Mouse (Mus musculus): ENCODE data around the gene Ptprd. TPM values are rescaled to one million over a fixed set of nuclear protein-coding genes. Genes with fewer than 3 reads are reported as not detected.
A peak's percentile ranks its signal among the peaks of the same experiment; 100 is the strongest.
"Not testable (repeated sequence)": the region's sequence is repeated elsewhere in the genome, so short reads cannot be mapped to it uniquely, and the experiment has no call there.

Gene Ptprd
- polyA plus RNA-seq, 1 experiment from 2014 or later: 30.4 TPM

DNA sequence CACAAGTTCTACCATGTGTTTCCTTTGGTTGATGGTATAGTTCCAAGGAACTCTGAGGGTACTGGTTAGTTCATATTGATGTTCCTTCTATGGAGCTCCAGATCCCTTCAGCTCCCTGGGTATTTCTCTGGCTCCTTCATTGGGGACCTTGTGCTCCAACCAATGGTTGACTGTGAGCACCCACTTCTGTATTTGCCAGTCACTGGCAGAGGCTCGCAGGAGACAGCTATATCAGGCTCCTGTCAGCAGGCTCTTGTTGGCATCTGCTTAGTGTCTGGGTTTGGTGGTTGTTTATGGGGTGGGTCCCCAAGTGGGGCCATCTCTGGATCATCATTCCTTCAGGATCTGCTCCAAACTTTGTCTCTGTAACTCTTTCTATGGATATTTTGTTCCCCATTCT lies 414.4 kb downstream of the Ptprd start:
- not testable (repeated sequence) for H3K27me3 ChIP-seq (ENCODE audit: control insufficient read depth, insufficient read depth, low read length); H3K4me1 ChIP-seq (ENCODE audit: control insufficient read depth, insufficient read depth, low read length); H3K4me2 ChIP-seq (replicated peaks; ENCODE audit: low read depth, low read length); H3K27ac ChIP-seq (ENCODE audit: low read length); H3K9me3 ChIP-seq (ENCODE audit: control insufficient read depth, low read depth, low read length); H3K36me3 ChIP-seq (ENCODE audit: control insufficient read depth, insufficient read depth, low read length); H3K4me3 ChIP-seq (ENCODE audit: low read depth, low read length); ATAC-seq (ENCODE audit: insufficient number of reproducible peaks, insufficient read depth, low FRiP score, low read depth); H3K9ac ChIP-seq (replicated peaks; ENCODE audit: low read depth, low read length)
- WGBS: 79% methylated on average over 1 of the region's 1 CpGs

GRCm38 (mm10) chr4:77777237-77777636 lies 434.5 kb downstream of the Ptprd start:
- H3K27ac ChIP-seq (ENCODE audit: low read length): no peak overlapping the region
- H3K4me3 ChIP-seq (ENCODE audit: low read depth, low read length): no peak overlapping the region
- no peaks in the 10 kb centered on the region for H3K27me3 ChIP-seq (ENCODE audit: control insufficient read depth, insufficient read depth, low read length)
- WGBS: 83% methylated on average over 2 of the region's 2 CpGs
- no peak overlapping the region for H3K9ac ChIP-seq (replicated peaks; ENCODE audit: low read depth, low read length)
- no peaks in the 10 kb centered on the region for H3K9me3 ChIP-seq (ENCODE audit: control insufficient read depth, low read depth, low read length)
- no peaks in the 10 kb centered on the region for H3K36me3 ChIP-seq (ENCODE audit: control insufficient read depth, insufficient read depth, low read length)
- no peaks in the 10 kb centered on the region for H3K4me1 ChIP-seq (ENCODE audit: control insufficient read depth, insufficient read depth, low read length)
- no peak overlapping the region for H3K4me2 ChIP-seq (replicated peaks; ENCODE audit: low read depth, low read length)
- no peak for ATAC-seq (ENCODE audit: insufficient number of reproducible peaks, insufficient read depth, low FRiP score, low read depth)

DNA sequence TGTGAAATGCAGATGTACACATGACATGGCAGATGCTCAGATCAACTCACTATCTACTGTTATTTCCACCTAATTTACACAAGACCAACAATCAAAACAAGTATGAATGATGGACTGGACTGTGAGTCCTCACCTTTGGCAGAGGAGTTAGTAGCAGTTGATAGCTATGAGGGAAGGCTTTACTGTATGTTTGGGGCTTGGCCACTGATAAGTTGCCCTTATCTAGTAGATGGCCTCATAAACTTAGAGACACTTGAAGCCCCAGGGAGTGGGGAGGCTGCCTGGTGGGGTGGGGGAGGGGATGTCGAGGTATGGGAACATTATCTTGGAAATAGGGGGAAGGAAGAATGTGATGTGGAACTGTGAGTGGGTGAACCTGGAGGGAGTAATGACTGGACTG lies 448.0 kb downstream of the Ptprd start:
- H3K4me1 ChIP-seq (ENCODE audit: control insufficient read depth, insufficient read depth, low read length): no peaks in the 10 kb centered on the region
- ATAC-seq (ENCODE audit: insufficient number of reproducible peaks, insufficient read depth, low FRiP score, low read depth): no peak
- 38% methylated on average over 1 of the region's 1 CpGs for WGBS
- H3K36me3 ChIP-seq (ENCODE audit: control insufficient read depth, insufficient read depth, low read length): no peaks in the 10 kb centered on the region
- H3K9me3 ChIP-seq (ENCODE audit: control insufficient read depth, low read depth, low read length): no peaks in the 10 kb centered on the region
- H3K4me2 ChIP-seq (replicated peaks; ENCODE audit: low read depth, low read length): no peak overlapping the region
- no peaks in the 10 kb centered on the region for H3K27me3 ChIP-seq (ENCODE audit: control insufficient read depth, insufficient read depth, low read length)
- H3K4me3 ChIP-seq (ENCODE audit: low read depth, low read length): no peak overlapping the region
- no peak overlapping the region for H3K27ac ChIP-seq (ENCODE audit: low read length)
- H3K9ac ChIP-seq (replicated peaks; ENCODE audit: low read depth, low read length): no peak overlapping the region

GRCm38 (mm10) chr4:77743391-77743790 lies 468.4 kb downstream of the Ptprd start:
- no peak overlapping the region for H3K4me3 ChIP-seq (ENCODE audit: low read depth, low read length)
- H3K36me3 ChIP-seq (ENCODE audit: control insufficient read depth, insufficient read depth, low read length): no peaks in the 10 kb centered on the region
- peak; percentile 49; the same call in 1 of the 2 replicates for ATAC-seq (ENCODE audit: insufficient number of reproducible peaks, insufficient read depth, low FRiP score, low read depth)
- no peaks in the 10 kb centered on the region for H3K27me3 ChIP-seq (ENCODE audit: control insufficient read depth, insufficient read depth, low read length)
- no peak overlapping the region for H3K27ac ChIP-seq (ENCODE audit: low read length)
- no peak overlapping the region for H3K9ac ChIP-seq (replicated peaks; ENCODE audit: low read depth, low read length)
- no peaks in the 10 kb centered on the region for H3K9me3 ChIP-seq (ENCODE audit: control insufficient read depth, low read depth, low read length)
- WGBS: 79% methylated on average over 2 of the region's 2 CpGs
- H3K4me2 ChIP-seq (replicated peaks; ENCODE audit: low read depth, low read length): no peak overlapping the region
- no peaks in the 10 kb centered on the region for H3K4me1 ChIP-seq (ENCODE audit: control insufficient read depth, insufficient read depth, low read length)

DNA sequence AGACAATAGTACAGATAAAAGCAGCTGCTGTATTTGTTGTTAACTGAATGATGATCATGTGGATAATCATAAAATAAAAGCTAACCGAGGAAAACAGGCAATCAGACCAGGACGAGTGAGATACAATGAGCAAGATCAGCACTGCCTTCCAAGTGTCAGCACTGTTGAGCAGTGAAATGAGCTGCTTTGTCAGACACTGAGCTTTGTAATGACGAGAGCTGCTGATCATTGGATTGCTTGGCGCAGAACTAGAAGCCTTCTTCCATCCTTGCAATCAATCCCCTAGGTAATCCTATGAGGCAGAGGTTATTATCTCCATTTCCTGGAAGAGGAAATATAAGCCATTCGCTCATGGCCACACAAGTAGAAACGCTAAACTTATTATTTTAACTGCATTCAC lies 489.9 kb downstream of the Ptprd start:
- WGBS: 65% methylated on average over 6 of the region's 6 CpGs

GRCm38 (mm10) chr4:77717792-77718191 lies 494.0 kb downstream of the Ptprd start:
- no peak overlapping the region for H3K9ac ChIP-seq (replicated peaks; ENCODE audit: low read depth, low read length)
- H3K27me3 ChIP-seq (ENCODE audit: control insufficient read depth, insufficient read depth, low read length): no peaks in the 10 kb centered on the region

More for the DNA sequence above, 489.9 kb downstream of the Ptprd start:
- H3K9me3 ChIP-seq (ENCODE audit: control insufficient read depth, low read depth, low read length): no peaks in the 10 kb centered on the region
- no peaks in the 10 kb centered on the region for H3K4me1 ChIP-seq (ENCODE audit: control insufficient read depth, insufficient read depth, low read length)
- ATAC-seq (ENCODE audit: insufficient number of reproducible peaks, insufficient read depth, low FRiP score, low read depth): no peak
- H3K36me3 ChIP-seq (ENCODE audit: control insufficient read depth, insufficient read depth, low read length): no peaks in the 10 kb centered on the region
- H3K4me3 ChIP-seq (ENCODE audit: low read depth, low read length): no peak overlapping the region
- no peak overlapping the region for H3K9ac ChIP-seq (replicated peaks; ENCODE audit: low read depth, low read length)
- no peak overlapping the region for H3K4me2 ChIP-seq (replicated peaks; ENCODE audit: low read depth, low read length)
- no peaks in the 10 kb centered on the region for H3K27me3 ChIP-seq (ENCODE audit: control insufficient read depth, insufficient read depth, low read length)
- H3K27ac ChIP-seq (ENCODE audit: low read length): no peak overlapping the region

GRCm38 (mm10) chr4:77710231-77710630 lies 501.5 kb downstream of the Ptprd start:
- no peak overlapping the region for H3K27ac ChIP-seq (ENCODE audit: low read length)
- no peaks in the 10 kb centered on the region for H3K36me3 ChIP-seq (ENCODE audit: control insufficient read depth, insufficient read depth, low read length)
- H3K4me2 ChIP-seq (replicated peaks; ENCODE audit: low read depth, low read length): no peak overlapping the region
- no peak overlapping the region for H3K9ac ChIP-seq (replicated peaks; ENCODE audit: low read depth, low read length)
- H3K4me3 ChIP-seq (ENCODE audit: low read depth, low read length): no peak overlapping the region
- no peaks in the 10 kb centered on the region for H3K27me3 ChIP-seq (ENCODE audit: control insufficient read depth, insufficient read depth, low read length)
- no peaks in the 10 kb centered on the region for H3K4me1 ChIP-seq (ENCODE audit: control insufficient read depth, insufficient read depth, low read length)
- no peaks in the 10 kb centered on the region for H3K9me3 ChIP-seq (ENCODE audit: control insufficient read depth, low read depth, low read length)
- 87% methylated on average over 2 of the region's 2 CpGs for WGBS
- ATAC-seq (ENCODE audit: insufficient number of reproducible peaks, insufficient read depth, low FRiP score, low read depth): no peak

More at GRCm38 (mm10) chr4:77717792-77718191, 494.0 kb downstream of the Ptprd start:
- Histone ChIP-seq H3K4me3 (ENCODE audit: low read depth, low read length) (no peak overlapping the region), H3K27ac (ENCODE audit: low read length) (no peak overlapping the region), H3K4me2 (replicated peaks; ENCODE audit: low read depth, low read length) (no peak overlapping the region), H3K9me3 (ENCODE audit: control insufficient read depth, low read depth, low read length) (no peaks in the 10 kb centered on the region), H3K4me1 (ENCODE audit: control insufficient read depth, insufficient read depth, low read length) (no peaks in the 10 kb centered on the region), H3K36me3 (ENCODE audit: control insufficient read depth, insufficient read depth, low read length) (no peaks in the 10 kb centered on the region)
- 46% methylated on average over 2 of the region's 2 CpGs for WGBS
- no peak for ATAC-seq (ENCODE audit: insufficient number of reproducible peaks, insufficient read depth, low FRiP score, low read depth)

GRCm38 (mm10) chr4:77698294-77698693 lies 513.5 kb downstream of the Ptprd start:
- Histone ChIP-seq H3K27ac (ENCODE audit: low read length) (no peak overlapping the region), H3K27me3 (ENCODE audit: control insufficient read depth, insufficient read depth, low read length) (no peaks in the 10 kb centered on the region), H3K4me2 (replicated peaks; ENCODE audit: low read depth, low read length) (no peak overlapping the region), H3K4me1 (ENCODE audit: control insufficient read depth, insufficient read depth, low read length) (no peaks in the 10 kb centered on the region), H3K9me3 (ENCODE audit: control insufficient read depth, low read depth, low read length) (no peaks in the 10 kb centered on the region), H3K9ac (replicated peaks; ENCODE audit: low read depth, low read length) (no peak overlapping the region), H3K4me3 (ENCODE audit: low read depth, low read length) (no peak overlapping the region), H3K36me3 (ENCODE audit: control insufficient read depth, insufficient read depth, low read length) (no peaks in the 10 kb centered on the region)
- no peak for ATAC-seq (ENCODE audit: insufficient number of reproducible peaks, insufficient read depth, low FRiP score, low read depth)
- 45% methylated on average over 2 of the region's 2 CpGs for WGBS

- H3K4me3 ChIP-seq (ENCODE audit: low read depth, low read length): no peak overlapping the region
- WGBS: 83% methylated on average over 1 of the region's 1 CpGs
- no peak overlapping the region for H3K4me2 ChIP-seq (replicated peaks; ENCODE audit: low read depth, low read length)
- no peak overlapping the region for H3K9ac ChIP-seq (replicated peaks; ENCODE audit: low read depth, low read length)
- no peak overlapping the region for H3K27ac ChIP-seq (ENCODE audit: low read length)
- no peaks in the 10 kb centered on the region for H3K4me1 ChIP-seq (ENCODE audit: control insufficient read depth, insufficient read depth, low read length)
- H3K9me3 ChIP-seq (ENCODE audit: control insufficient read depth, low read depth, low read length): no peaks in the 10 kb centered on the region
- no peaks in the 10 kb centered on the region for H3K27me3 ChIP-seq (ENCODE audit: control insufficient read depth, insufficient read depth, low read length)
- ATAC-seq (ENCODE audit: insufficient number of reproducible peaks, insufficient read depth, low FRiP score, low read depth): no peak
- no peaks in the 10 kb centered on the region for H3K36me3 ChIP-seq (ENCODE audit: control insufficient read depth, insufficient read depth, low read length)
Measured at GRCm38 (mm10) chr4:77675798-77676197, 536.0 kb downstream of the Ptprd start.

Measured in stomach, embryonic 14.5 days (tissue).